Mouse (Mus musculus) kidney, postnatal 25 days (tissue): Measurements from ENCODE around the gene Dst.
"Not testable (repeated sequence)": the region's sequence is repeated elsewhere in the genome, so short reads cannot be mapped to it uniquely, and the experiment has no call there.

Source experiments
- DNase-seq, 2 experiments: peaks; one replicate each; pipeline ENCODE4 v3.0.0; 2021; ENCODE audit warnings: mixed read lengths in 2 of 2

Gene Dst

GRCm38 (mm10) chr1:34030330-34031021, 122.5 kb downstream of the Dst start:
- DNase-seq = no peak

DNA sequence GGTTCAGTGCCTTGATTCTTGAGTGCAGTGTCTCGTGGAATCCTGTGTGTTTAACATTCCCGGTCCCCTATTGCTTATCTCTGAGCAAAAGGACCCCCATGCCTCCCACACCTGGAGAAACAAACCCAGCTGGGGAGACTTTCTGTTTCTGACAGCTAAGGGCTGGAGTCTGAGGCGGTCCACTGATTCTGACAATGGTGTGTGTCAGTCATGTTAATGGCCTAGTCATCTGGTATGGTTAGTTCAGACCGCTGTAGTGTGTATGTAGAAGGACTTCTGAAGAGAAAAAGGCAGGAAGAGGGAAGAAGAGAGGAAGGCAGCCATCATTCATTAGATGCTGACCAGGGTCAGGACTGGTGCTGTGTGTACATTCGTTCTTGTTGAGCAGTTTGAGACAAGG, 125.0 kb downstream of the Dst start:
- DNase-seq = no peak

DNA sequence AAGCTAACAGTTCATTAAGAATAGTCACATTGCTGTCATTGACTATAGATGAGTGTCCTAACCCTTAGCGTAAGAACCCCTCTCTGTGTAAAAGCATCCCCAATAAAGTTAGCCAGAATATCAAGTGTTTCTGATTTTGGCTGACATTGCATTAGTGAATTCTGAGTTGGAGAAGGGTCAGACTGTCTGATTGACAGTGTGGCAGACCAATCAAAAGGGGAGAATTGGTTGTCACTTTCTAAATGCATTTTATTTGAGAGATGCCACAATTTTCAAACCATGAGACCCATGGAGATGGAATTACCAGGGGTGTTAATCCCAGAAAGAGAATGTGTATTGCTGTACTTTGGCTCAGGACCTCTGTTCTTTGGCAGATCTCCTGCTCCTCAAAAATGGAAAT, 125.5 kb downstream of the Dst start:
- DNase-seq = no peak

DNA sequence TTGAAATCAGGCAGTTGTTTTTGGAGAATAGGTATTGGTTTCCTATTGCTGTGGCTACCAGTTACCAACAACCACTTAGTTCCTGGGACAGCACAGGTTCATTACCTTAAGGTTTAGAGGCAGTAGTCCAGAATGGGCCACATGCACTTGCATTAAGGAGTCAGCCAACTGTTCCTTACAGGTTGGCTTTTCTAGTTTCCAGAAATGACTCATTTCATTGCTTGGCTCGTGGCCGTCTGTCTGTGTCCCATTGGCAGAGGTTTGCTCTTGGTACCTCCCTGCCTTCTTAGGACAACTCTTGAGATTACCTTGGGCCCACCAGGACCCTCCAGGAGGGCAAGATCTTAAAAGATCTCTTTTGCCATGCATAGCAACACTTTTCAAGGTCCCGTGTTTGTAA, 125.9 kb downstream of the Dst start:
- DNase-seq = no peak

- DNase-seq = no peak
Measured at GRCm38 (mm10) chr1:34036111-34036510, 128.1 kb downstream of the Dst start.

DNA sequence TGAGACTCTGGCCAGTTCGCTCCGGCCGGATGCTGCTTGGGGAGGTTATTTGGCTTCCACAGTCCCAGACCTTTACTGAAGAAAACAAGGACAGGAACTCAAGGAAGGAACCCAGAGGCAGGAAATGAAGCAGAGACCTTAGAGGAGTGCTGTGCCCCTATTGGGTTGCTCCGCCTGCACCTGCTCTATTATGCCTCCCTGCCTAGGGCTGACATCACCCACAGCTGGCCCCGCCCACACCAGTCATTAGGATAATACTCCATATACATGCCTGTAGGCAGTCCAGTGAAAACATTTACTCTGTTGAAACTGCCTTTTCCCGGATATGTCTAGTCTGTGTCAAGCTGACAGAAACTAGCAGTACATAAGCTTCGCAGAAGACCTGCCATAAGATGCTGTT, 130.5 kb downstream of the Dst start:
- DNase-seq = no peak

GRCm38 (mm10) chr1:34040049-34040448, 132.0 kb downstream of the Dst start:
- no peak for DNase-seq

- DNase-seq = no peak
Measured at GRCm38 (mm10) chr1:34040901-34041721, 133.1 kb downstream of the Dst start.

DNA sequence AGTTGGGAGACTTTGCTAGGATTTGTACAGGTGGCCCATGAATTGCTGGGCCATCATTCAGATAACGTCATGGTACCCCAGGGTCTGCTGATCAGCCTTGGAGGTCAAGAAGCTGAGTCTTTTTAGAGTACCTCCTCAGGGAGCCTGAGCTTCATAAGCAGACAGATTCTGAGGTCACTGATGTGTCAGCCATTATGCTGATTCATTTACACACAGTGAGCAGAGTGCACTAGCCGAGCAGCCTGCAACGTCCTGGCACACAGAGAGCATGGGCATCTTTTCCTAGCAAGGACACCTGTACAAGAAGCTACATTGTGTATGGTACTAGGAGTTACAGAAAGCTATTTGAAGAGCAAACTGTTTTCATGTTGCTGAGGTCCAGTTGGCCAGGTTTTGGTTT, 134.3 kb downstream of the Dst start:
- DNase-seq = no peak

DNA sequence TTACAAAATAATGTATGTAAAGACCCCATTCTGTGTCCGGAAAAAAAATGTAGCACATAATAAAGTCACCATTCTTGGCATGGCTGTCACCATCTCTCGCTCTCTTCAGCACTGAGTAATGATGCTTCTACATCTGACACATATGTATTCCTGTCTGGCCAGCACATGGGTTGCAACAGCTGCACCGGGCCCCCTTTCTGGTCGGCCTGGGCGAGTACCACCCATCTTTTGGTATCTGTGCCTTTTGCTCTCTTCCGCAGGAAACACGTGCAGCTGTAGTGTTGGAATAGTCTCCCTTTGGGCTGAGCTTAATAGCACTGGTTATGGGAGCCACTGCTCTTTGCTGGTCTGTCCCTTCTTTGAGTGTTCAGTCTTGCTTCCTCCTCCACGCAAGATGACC, 135.3 kb downstream of the Dst start:
- no peak for DNase-seq

DNA sequence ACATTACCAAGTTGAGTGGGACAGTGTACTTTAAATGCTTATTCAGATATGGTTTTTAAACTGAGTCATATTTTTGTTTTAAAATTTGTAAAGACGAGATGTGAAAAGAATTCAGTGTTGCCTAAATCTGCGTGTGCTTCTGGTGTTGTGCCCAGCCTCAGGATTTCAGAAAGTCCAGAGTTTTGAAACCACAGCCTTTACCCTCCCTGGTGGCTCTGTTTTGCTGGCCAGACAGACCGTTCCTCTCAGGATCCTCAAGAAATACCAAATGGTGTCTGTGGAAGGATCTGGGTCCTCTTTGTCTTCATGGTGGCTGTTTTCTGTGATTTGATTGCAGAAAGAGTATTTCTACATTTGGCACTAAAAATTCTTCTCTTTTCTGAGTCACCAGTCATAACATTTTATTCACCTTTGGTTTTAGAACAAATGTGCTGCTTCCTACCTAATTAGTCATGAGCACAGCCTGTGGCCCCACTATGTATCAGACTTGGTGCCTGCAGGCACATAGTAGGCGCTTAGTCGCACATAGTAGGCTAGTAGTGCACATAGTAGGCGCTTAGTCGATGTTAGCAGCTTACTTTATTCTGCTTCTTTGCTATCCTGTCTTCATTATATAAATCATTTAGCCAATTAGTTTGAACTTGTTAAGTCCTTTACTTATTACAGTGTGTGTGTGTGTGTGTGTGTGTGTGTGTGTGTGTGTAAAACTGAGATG, 136.0 kb downstream of the Dst start:
- DNase-seq = no peak

DNA sequence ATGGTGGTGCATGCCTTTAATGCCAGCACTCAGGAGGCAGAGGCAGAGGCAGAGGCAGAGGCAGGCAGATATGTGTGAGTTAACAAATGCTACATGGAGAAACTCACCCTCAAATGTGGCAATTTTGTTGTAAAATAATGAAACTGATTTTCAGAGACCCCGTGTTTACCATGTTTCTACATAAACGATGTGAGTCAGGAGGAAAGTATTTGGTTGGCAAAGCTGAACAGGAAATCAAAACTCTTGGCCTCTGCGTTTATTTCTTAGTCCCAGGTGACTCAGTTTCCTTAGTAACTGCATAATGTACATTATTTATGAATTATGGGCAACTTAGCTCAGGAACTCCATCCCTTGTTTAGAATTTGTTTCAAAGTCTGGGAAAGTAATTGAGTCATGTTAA, 136.7 kb downstream of the Dst start:
- DNase-seq = no peak

- no peak for DNase-seq
Measured at GRCm38 (mm10) chr1:34047285-34047684, 139.3 kb downstream of the Dst start.

DNA sequence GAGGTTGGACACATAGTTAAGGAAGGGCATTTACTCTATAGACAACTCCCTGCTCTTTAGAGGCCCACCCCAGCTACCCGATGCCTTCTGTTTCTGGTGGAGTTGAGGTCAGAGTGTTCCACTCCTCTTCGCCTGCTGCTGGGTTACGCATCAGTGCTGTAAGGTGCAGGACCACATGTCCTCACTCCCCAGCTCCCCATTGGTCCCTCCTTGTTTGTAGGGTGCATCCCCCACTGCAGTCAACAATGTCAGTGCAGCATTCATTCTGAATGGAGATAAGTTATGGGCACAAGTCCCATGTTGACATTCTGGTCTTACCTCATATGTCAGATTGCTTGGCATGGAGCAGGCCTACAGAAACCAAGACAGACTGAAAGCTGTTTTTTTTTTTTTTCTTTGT, 143.2 kb downstream of the Dst start:
- no peak for DNase-seq

DNA sequence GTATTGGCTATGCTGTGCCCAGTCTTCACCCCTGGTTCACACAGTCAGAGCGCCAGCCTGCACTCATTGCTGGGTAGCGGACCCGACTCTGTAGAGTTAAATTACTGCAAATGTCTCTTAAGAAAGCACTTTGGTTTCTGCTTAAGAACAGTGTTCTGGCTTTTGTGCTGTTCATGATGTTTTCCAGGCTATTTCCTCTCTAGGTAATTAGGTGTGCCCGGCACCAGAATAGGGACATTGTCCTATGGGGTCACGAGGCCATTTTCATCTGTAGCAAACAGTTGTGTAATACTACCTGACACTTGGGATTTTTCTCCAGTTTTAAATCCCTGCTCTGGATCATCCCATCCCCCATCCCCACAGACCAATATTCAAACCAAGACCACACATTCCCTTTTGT, 144.4 kb downstream of the Dst start:
- DNase-seq = no peak

DNA sequence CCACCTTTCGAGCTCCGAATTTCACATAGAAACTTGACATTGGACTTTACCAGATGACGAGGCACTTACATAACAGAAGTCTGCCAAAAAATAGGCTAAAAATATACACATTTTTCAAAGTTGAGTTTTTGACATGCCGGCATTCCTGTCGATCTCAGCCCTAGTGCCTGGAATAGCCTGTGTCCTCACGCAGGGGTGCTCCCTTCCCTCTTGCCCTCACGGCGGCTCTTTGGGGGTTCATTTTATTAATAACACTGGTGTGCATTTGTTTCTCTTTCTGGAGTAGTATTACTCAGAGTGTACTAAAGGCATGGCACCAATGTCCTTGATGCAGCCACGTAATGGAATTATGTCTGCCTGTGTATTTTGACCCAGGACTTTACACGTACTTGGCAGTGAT, 146.9 kb downstream of the Dst start:
- DNase-seq = no peak

DNA sequence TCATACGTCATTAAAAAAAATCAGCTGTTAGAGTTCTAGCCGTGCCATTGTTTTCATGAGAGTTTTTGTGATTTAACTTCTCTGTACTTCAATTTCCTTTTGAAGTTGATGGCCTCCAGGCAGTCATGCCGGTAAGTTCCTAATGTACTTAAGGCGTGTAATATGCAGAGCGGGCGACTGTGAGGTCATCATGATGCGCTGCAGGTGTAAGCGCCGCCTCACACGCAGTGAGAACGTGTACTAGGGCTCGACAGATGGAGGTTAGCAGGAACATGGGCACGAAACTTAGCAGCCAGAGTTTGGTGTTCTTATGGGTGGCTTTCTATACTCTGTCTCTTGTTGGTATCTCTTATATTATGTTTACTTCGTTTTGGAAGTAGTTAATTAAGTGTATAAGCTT, 148.6 kb downstream of the Dst start:
- no peak for DNase-seq

DNA sequence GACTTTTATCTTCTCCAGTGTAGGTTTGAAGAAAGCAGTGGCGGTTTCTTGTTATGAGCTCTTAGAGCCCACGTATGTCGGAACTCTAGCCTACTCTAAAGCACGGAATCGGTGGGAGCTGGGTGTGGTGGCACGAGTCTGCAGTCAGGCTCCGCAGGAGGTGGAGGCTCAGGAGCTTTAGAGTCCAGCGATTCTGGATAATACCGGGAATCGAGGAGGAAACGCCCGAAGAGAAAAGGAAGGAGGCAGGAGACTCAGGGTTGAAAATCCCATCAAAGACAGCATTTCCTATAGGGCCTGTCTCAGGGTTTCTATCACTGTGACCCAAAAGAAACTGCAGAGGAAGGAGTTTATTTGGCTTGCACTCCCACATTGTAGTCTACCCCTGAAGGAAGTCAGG, 151.2 kb downstream of the Dst start:
- no peak for DNase-seq

- peak; percentile 39 to 56 for DNase-seq
Measured at GRCm38 (mm10) chr1:34060446-34060845, 152.4 kb downstream of the Dst start.

GRCm38 (mm10) chr1:34061078-34061477, 153.1 kb downstream of the Dst start:
- DNase-seq = peak; percentile 84 to 90

DNA sequence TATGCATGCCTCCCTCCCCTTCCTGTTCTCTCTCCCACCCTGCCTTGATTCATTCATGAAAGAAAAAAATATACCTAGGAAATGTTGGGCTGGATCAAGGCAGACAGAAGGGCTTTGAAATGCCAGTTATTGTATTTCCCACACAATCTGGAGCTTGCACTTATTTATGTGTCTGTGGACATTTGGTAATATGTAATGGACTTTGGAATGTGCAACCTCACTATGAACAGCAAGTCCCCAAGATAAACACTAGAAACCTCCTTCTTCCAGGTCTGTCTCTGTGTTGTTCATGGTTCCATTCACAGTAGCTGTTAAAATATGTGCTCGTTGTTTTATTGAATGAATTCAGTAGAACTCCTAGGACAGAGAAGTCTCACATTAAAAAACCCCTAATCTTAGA, 153.8 kb downstream of the Dst start:
- DNase-seq = no peak

DNA sequence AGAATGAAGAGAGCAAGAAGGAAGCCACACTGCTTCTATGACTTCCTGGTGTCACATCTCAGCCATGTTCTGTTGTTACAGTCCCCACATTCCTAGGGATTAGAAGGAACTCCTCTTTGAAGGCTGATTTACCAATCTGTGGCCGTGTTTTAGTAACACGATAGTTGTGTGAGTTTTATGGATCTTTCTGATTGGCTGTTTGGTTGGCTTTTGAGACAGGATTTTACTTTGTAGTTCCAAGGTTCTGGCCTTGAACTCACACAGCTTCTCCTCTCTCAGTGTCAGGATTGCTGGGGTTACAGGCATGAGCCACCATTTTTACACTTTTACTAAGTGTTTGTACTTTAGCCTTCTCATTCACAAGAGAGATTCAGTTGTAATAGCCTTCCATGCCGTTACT, 155.9 kb downstream of the Dst start:
- no peak for DNase-seq

DNA sequence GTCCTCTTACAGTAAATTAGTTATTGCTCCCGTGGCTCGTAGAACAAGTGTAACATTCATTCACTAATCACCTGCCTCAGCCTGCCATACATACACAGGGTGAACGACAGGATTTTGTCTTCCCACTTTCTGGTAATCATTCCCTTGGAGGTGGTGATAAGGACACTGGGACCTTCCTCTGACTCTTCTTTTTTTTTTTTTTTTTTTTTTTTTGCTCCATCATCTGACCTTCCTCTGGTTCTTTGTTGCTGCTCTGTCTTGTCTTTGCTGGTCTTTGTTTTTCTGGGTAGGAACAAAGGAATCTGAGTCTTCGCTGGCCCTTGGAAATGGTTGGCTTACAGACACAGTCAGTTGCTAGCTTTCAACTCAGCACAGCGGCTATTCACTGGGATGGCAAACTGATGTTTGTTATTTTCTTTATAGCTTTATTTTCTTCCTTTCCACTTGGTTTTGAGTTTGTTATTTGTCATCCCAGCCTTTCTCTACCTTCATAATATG, 157.6 kb downstream of the Dst start:
- DNase-seq = no peak

DNA sequence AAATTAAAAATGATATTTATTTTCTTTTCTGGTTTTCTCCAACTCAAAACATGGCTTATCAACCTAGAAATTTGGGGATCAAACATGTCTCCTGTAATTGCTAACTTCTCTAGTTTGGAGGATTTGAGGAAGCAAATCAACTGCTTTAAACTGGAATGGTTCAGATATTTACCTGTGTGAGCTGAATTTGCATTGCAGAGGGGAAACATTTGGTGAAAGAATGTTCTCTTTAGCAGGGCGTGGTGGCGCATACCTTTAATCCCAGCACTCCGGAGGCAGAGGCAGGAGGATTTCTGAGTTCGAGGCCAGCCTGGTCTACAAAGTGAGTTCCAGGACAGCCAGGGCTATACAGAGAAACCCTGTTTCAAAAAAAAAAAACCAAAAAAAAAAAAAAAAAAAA, 158.4 kb downstream of the Dst start:
- not testable (repeated sequence) for DNase-seq
